Mouse (Mus musculus) megakaryocyte, embryonic 14.5 days (primary cell): ENCODE results near the gene Pisd.

Experiments used
- FLI1 ChIP-seq: IDR thresholded peaks from 2 replicates; pipeline ENCODE4 v1.6.1; 2012; ENCODE audit warnings: low read length, inconsistent platforms, mixed read lengths
- GATA1 ChIP-seq: IDR thresholded peaks from 3 replicates; pipeline ENCODE4 v1.6.1; 2012; ENCODE audit warnings: mixed read lengths, low read length, inconsistent platforms, borderline replicate concordance

DNA sequence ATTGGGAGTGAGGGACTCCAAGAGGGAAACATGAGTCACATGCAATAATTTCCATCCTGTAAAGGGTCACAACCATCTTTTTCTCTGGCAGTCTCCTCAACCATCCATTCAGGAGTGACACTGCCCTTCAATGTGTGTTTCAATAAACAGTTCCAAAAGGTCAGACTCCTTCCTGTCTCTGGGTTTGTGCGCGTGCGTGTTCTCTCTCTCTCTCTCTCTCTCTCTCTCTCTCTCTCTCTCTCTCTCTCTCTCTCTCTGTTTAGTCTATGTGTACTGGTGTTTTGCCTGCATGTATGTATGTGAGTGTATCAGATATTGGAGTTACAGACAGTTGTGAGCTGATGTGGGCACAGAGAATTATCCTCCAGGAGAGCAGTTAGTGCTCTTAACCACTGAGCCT, 18.4 kb downstream of the Pisd start:
- TF ChIP-seq GATA1 (no peak), FLI1 (no peak)
